Comparison of ENCODE assay signal across 9 mouse cellular contexts in genomic region chr10:89345196-89345533, GRCm38 (mm10). TPM values are rescaled to one million over a fixed set of nuclear protein-coding genes. Genes with fewer than 3 reads are reported as not detected.
DNase-seq lines count a peak whose midpoint lies in the region; ATAC-seq and TF ChIP-seq lines count a peak whose summit lies in the region.
"Had no signal": no experiment of that assay in that cellular context is flagged by ENCODE, and none has a peak within 500 bp of the region (broad histone marks: within the 10 kb centered on the region; RNA-seq: fewer than 3 reads in every experiment).

No protein-coding gene starts in this region.

- no peak overlapping the region for H3K9ac ChIP-seq in liver, postnatal 0 days (replicated peaks)

- H3K27me3 ChIP-seq in heart, embryonic 10.5 days (ENCODE audit: insufficient read depth, poor library complexity, severe bottlenecking), result peaks cover 20% of the 10 kb centered on the region
- peaks cover 26% of the 10 kb centered on the region for H3K27me3 ChIP-seq in liver, postnatal 0 days (ENCODE audit: insufficient read depth, low read length)

- TF ChIP-seq CTCF in liver, postnatal 0 days (IDR thresholded peaks at IDR 0.05; ENCODE audit: low read depth), result no peak

- 33% methylated on average over 4 of the region's 4 CpGs for WGBS in heart, embryonic 10.5 days
- 33% methylated on average over 4 of the region's 4 CpGs for WGBS in liver, postnatal 0 days (ENCODE audit: insufficient replicate concordance)

- intact Hi-C loops in heart, postnatal 10 days (cut with DNase I), result no loop called here

- no peak for TF ChIP-seq EP300 in liver, postnatal 0 days (IDR thresholded peaks at IDR 0.05; ENCODE audit: low read depth)

- H3K36me3 ChIP-seq in heart, embryonic 10.5 days, result no peaks in the 10 kb centered on the region
- no peaks in the 10 kb centered on the region for H3K36me3 ChIP-seq in liver, postnatal 0 days (replicated peaks; ENCODE audit: insufficient read depth, low read length)

- peak overlapping the region; percentile 78 for H3K4me3 ChIP-seq in heart, embryonic 10.5 days
- H3K4me3 ChIP-seq in liver, postnatal 0 days (ENCODE audit: low read depth, low read length), result peak overlapping the region; percentile 39

- H3K4me1 ChIP-seq in heart, embryonic 10.5 days, result peaks cover 25% of the 10 kb centered on the region
- peaks cover 5% of the 10 kb centered on the region; the same call in 1 of the 2 replicates for H3K4me1 ChIP-seq in liver, postnatal 0 days (ENCODE audit: insufficient read depth)

- DNase-seq in heart, embryonic 10.5 days (ENCODE audit: low spot score), result no peak
- no peak for DNase-seq in heart, postnatal 10 days
- DNase-seq in ES-CJ7 (ENCODE audit: low read depth, low spot score), result peak; percentile 41
- no peak for DNase-seq in liver, postnatal 0 days
- DNase-seq in urinary bladder, postnatal 14 days (ENCODE audit: low spot score), result no peak
- DNase-seq in retina, postnatal 1 day, result no peak
- no peak for DNase-seq in spleen, postnatal 14 days (ENCODE audit: low spot score in 2 of 2)

- no peaks in the 10 kb centered on the region for H3K9me3 ChIP-seq in heart, embryonic 10.5 days
- H3K9me3 ChIP-seq in liver, postnatal 0 days (ENCODE audit: low read length), result no peaks in the 10 kb centered on the region

- ATAC-seq in granulocyte monocyte progenitor cell, adult 5-6 weeks (replicated peaks; ENCODE audit: poor library complexity, severe bottlenecking), result peak; percentile 13
- no peak for ATAC-seq in liver, postnatal 0 days
- ATAC-seq: CD4-positive, CD25-positive, alpha-beta regulatory T cell, adult 4 months had no signal

- peak overlapping the region; percentile 69 for H3K4me2 ChIP-seq in liver, postnatal 0 days (ENCODE audit: low read depth, low read length)

- H3K27ac ChIP-seq in heart, embryonic 10.5 days, result peak overlapping the region; percentile 94
- no peak overlapping the region for H3K27ac ChIP-seq in liver, postnatal 0 days (ENCODE audit: low read depth)

RNA-seq across cellular contexts. Expression of gene Ano4, which starts 0.6 kb away (rescaled TPM):
- polyA plus RNA-seq in heart, embryonic 10.5 days (2016; fragmentation: Nextera tagmentation; extraction: Ambion mirVana), result 3.0 and 5.1 TPM in 2 replicates
- 1 to 10 TPM; 4.5 to 6.1 TPM for total RNA-seq in heart, postnatal 10 days (2021)
- not detected in 2 replicates for total RNA-seq in granulocyte monocyte progenitor cell, adult 5-6 weeks (2014; fragmentation: Nextera tagmentation)
- 1.4 TPM in 1 of 2 replicates, not detected in the other for total RNA-seq in granulocyte monocyte progenitor cell, adult 5-6 weeks (2017)
- not detected in 2 replicates for polyA plus RNA-seq in liver, postnatal 0 days (2015; fragmentation: Nextera tagmentation; extraction: Ambion mirVana)
- polyA plus RNA-seq: CD4-positive, CD25-positive, alpha-beta regulatory T cell, adult 4 months had no signal
